Mouse (Mus musculus) liver, embryonic 15.5 days (tissue): ENCODE measurements around the gene Mtfr1l. TPM values are rescaled to one million over a fixed set of nuclear protein-coding genes. Genes with fewer than 3 reads are reported as not detected.

Source experiments
- microRNA-seq: library from miRNA; unstranded; fragments of <30 nt; microRNA quantifications from one replicate; pipeline ENCODE4, GENCODE M21; 2016
- polyA plus RNA-seq: library from polyadenylated mRNA; unstranded; fragments of >200 nt; fragmentation: Nextera tagmentation; extraction: Ambion mirVana; gene quantifications from 2 replicates; pipeline ENCODE4 v1.2.1, GENCODE M21; 2015

Mtfr1l gene
- polyA plus RNA-seq, 1 experiment from 2014 or later = 40.3 TPM

Small RNA genes lying within 50 kb of the gene (microRNA-seq; reads per million reads assigned to microRNA genes)
- gene Mir6403 = not detected

Other genes with a start within 250 kb of the Mtfr1l start
- 9.8 and 11.9 TPM in 2 replicates for gene Pdik1l, start 247.5 kb downstream of the Mtfr1l start, polyA plus RNA-seq
- 0.24 and 0.31 TPM in 2 replicates for gene Trim63, start 220.3 kb downstream of the Mtfr1l start, polyA plus RNA-seq
- 0.06 TPM in 1 of 2 replicates, not detected in the other for gene Slc30a2, start 192.2 kb downstream of the Mtfr1l start, polyA plus RNA-seq
- gene Extl1, start 151.5 kb downstream of the Mtfr1l start, polyA plus RNA-seq = 0.09 and 0.22 TPM in 2 replicates
- gene Pafah2, start 139.1 kb downstream of the Mtfr1l start, polyA plus RNA-seq = 5.4 and 6.8 TPM in 2 replicates
- gene Stmn1, start 67.1 kb downstream of the Mtfr1l start, polyA plus RNA-seq = 398 and 432 TPM in 2 replicates
- gene Paqr7, start 38.7 kb downstream of the Mtfr1l start, polyA plus RNA-seq = 7.8 and 8.4 TPM in 2 replicates
- 14.0 and 18.9 TPM in 2 replicates for gene Aunip, start 24.4 kb downstream of the Mtfr1l start, polyA plus RNA-seq
- 4.1 and 6.6 TPM in 2 replicates for gene Selenon, start 16.8 kb upstream of the Mtfr1l start, polyA plus RNA-seq
- 1.4 and 2.0 TPM in 2 replicates for gene Man1c1, start 168.9 kb upstream of the Mtfr1l start, polyA plus RNA-seq
- gene Ldlrap1, start 232.6 kb upstream of the Mtfr1l start, polyA plus RNA-seq = 21.8 and 22.4 TPM in 2 replicates